Mouse (Mus musculus): ENCODE measurements around the gene Duox1.

DNA sequence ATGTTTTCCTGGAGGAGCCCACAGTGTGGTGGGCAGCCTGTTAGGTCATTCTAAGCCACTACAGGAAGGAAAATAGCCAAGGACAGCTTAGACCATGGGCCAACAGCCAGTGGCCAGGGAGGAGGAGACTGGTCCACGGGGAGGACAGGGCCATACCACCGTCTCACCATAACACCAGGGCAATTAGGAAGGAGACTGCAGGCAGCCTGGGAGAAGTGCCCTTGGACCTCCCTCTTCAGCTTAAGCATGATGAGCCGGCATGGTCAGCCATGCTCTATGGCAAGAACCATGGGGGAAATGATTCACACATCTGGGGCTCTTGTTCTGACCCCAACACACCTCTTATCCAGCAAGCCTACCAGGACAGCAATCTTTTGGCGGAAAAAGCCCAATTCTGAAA lies 51.7 kb downstream of the Duox1 start:
- TF ChIP-seq CTCF (IDR thresholded peaks at IDR 0.05; ENCODE audit: control insufficient read depth, insufficient read depth, low read length) (no peak), POLR2A (IDR thresholded peaks at IDR 0.05; ENCODE audit: borderline replicate concordance, control insufficient read depth, low read depth, low read length) (no peak)

All from bone marrow, adult 2 months (tissue).